Mouse (Mus musculus) lung, adult 2 months (tissue): Measurements from ENCODE around the gene Hsd17b7. TPM values are rescaled to one million over a fixed set of nuclear protein-coding genes. Genes with fewer than 3 reads are reported as not detected.
"Not testable (repeated sequence)": the region's sequence is repeated elsewhere in the genome, so short reads cannot be mapped to it uniquely, and the experiment has no call there.

Experiments used
- DNase-seq: peaks from one replicate; pipeline ENCODE4 v3.0.0; 2022
- H3K4me1 ChIP-seq: fragments of 200-500 bp; 2 replicates; pipeline ENCODE4 v1.6.1; 2011; ENCODE audit warnings: low read length; ENCODE audit not compliant: control insufficient read depth, insufficient read depth
- H3K4me3 ChIP-seq: fragments of 200-500 bp; replicated peaks from 2 replicates; pipeline ENCODE3; 2011; ENCODE audit warnings: low read depth, mild to moderate bottlenecking, control low read depth, low read length; ENCODE audit errors: extremely low read depth
- CTCF ChIP-seq: fragments of 200-500 bp; IDR thresholded peaks from 2 replicates; pipeline ENCODE4 v1.5.1; 2011; ENCODE audit warnings: mild to moderate bottlenecking, low read length, control low read depth; ENCODE audit not compliant: insufficient read depth
- POLR2A ChIP-seq: fragments of 200-500 bp; IDR thresholded peaks from 2 replicates; pipeline ENCODE4 v1.6.1; 2011; ENCODE audit warnings: low read depth, mild to moderate bottlenecking, control low read depth, low read length, borderline replicate concordance; ENCODE audit errors: extremely low read depth
- WGBS: fragments of 180-500 bp; shearing (Covaris S2); methylation state at CpG from one replicate; pipeline ENCODE4 v1.1.7; 2018; 5-methylcytosine and 5-hydroxymethylcytosine counted together
- polyA plus RNA-seq: library from polyadenylated mRNA; depleted of rRNA; stranded (reverse); fragments of >200 nt; gene quantifications from 2 replicates; pipeline ENCODE4 v1.2.3, GENCODE M21; 2012; rRNA removed

Hsd17b7 gene
- polyA plus RNA-seq: 5.0 and 8.8 TPM in 2 replicates

DNA sequence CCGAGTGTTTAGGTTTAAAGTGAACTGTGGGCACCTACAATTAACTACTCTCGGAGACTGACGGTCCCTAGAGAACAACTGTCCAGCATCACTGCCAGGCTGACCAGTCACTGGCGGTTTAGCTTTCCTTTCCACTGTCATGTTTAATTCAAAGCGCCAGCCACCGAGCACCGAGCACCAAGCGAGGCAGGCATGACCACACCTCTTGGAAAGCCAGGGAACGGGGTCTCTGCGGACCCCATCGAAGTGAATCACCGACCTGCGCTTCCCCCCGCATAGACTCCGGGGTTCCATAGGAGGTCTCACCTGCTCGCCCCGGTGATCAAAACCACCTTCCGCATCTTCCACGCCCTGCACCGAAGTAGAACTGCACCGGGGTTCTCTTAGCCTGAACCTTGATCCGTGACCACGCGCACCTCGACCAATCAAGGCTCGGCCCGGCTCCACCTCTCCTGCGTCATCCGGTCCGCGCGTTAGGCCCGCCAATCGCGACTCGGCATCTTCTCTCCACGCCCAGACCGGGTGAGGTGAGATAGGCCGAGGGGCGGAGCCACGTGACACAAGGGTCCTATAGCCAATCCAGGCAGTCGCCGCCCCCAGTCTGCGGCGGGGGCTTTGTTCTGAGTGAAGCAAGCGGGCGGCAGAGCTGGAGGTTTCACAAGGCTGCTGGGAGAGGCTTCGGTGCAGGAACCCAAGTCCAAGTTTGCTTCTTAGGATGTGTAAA lies at the start of gene Hsd17b7:
TSS of gene Hsd17b7 (minus strand) at position 450 of the 724 bp plus-strand sequence.
- H3K4me1 ChIP-seq: no peaks in the 10 kb centered on the region
- H3K4me3 ChIP-seq: peak within 1 kb of the TSS; percentile 79
- TF ChIP-seq POLR2A: peak; percentile 78; the same call in 1 of the 2 replicates
- TF ChIP-seq CTCF: no peak
- WGBS: 1% methylated on average over 48 of the region's 48 CpGs
- DNase-seq: peak; percentile 94

DNA sequence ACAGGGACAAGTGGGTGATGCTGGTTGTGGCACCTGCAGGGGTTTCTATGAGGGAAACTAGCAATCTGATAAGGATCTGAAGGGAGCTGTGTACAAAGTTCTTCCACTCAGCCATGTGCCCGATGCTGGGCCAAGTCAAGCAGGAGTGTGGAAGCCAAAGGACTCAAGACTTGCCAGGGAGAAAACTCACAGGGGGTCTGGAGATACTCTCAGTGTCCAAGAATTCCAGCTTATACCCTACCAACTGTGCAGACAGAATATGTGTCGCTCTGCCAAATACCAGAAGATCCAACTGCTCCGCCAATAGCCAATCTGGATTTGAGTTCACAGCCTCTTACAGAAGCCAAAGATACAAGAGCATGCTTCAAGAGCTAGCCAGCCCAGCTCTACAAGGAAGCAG lies 45.7 kb upstream of the Hsd17b7 start:
- Histone ChIP-seq H3K4me3 (no peak overlapping the region), H3K4me1 (peaks cover 3% of the 10 kb centered on the region)
- no peak for DNase-seq
- WGBS: 64% methylated on average over 3 of the region's 3 CpGs
- TF ChIP-seq CTCF (no peak), POLR2A (no peak)

DNA sequence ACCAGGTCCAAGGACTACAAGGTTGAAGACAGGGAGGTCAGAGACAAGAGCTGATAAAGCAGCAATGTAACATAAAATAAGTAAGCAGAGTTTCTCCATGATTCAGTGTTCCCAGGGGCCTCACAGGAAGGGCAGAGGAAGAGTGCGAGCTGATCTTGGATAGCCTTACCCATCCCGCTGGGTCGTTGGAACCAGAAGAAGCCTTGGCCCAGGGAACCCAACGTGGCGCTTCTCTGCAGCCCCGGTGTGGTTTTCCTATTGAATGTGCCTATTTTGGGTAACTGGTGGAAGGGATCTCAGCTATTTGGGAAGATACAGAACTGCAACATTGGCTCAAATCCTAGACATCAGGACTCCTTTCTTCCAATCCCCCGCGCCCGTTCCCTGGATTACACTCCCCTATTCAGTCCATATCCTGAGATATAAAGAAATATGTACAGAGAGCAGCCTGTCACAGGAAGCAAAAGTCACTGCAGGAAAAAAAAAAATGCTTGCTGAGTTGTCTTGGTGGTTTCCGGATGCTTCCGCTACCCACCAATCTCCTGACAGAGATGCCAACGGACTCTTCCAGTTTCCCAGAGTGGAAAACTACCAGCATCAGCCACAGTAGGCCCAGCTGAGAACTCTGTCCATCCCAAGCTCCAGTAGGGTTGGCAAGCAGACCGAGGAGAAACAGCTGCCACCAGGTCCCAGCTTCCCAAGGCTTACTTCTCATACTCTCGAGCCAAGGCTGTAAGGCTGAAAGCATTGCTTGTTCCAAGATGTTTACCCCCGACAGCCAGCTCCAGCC lies 41.9 kb upstream of the Hsd17b7 start:
- DNase-seq: peak; percentile 11
- WGBS: 66% methylated on average over 15 of the region's 15 CpGs
- H3K4me3 ChIP-seq: no peak overlapping the region
- H3K4me1 ChIP-seq: peaks cover 3% of the 10 kb centered on the region
- no peak for TF ChIP-seq CTCF
- no peak for TF ChIP-seq POLR2A

DNA sequence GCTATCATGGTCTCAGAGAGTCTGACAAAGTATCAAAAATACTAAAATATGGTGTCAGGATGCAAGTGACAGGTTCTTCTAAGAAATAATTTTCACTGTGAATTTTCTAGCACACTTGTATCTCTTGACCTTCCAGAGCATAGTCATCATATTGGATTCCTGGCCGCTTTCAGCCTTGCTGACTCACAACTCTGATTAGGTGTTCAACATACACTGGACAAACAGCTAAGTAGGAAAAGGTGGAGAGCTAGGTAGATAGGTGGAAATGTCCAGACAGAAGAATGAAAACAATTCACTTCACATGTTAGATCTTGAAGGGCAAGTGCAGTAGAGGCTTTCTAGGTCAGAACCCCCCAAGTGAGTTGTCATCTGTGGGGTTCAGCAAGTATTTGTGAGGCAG lies 40.3 kb upstream of the Hsd17b7 start:
- 67% methylated on average over 1 of the region's 1 CpGs for WGBS
- no peak for TF ChIP-seq POLR2A
- TF ChIP-seq CTCF: no peak
- DNase-seq: no peak
- Histone ChIP-seq H3K4me3 (no peak overlapping the region), H3K4me1 (peaks cover 3% of the 10 kb centered on the region)

DNA sequence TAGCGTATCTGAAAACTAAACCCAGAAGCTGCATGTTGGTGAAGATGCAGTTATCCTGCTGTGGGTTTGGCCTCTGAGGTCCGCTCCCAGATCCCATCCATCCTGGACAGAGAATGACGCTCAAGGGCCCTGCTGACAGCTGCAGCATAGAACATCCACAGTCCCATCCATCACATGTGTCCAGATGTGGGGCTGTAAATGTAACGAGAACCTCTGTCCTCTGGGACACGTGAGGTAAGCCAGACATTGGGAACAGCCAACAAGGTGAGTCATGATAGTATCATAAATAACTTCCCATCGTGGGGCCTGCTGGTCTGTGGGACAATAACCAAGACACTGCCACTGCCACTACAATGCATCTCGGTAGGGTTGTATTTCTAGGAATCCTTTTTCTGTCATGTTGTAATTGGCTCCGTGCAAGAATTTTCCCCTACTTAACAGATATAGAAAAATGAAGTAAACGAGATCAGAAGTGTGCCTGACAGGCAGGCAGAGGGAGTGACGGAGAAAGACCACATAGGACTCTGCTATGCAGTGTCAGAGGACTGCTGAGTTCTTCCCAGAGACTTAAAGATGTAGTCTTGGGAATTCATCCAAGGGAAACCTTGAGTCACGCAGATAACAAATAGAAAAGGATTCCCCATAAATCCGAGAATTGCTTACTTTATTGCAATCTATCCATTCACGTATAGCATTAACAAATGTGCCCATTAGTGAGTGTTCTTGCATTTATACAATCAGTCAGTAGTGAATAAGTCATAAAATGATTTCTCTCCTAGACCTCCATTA lies 39.6 kb upstream of the Hsd17b7 start:
- WGBS: 69% methylated on average over 13 of the region's 13 CpGs
- no peak for TF ChIP-seq CTCF
- no peak for TF ChIP-seq POLR2A
- Histone ChIP-seq H3K4me1 (peaks cover 3% of the 10 kb centered on the region), H3K4me3 (no peak overlapping the region)
- DNase-seq: no peak

DNA sequence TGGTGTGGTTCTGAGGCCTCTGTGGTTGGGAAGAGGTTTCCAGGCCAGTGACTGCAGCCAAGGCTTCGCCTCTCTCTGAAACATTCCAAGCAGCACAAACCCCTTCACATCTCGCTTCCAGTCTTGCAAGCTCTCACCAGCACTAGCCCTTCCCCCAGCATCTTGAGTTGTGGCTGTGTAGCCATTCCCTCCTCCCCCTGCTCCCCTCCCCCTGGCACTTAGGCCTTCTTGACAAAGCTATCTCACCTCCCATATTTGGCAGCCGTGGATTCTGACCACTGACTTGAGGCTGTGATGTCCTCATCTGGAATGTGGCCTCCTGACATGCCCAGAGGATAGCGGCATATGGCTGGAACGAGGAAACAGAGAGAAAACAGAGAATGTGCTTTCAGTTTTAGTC lies 37.5 kb upstream of the Hsd17b7 start:
- WGBS: 32% methylated on average over 5 of the region's 5 CpGs
- peaks cover 3% of the 10 kb centered on the region; the same call in 1 of the 2 replicates for H3K4me1 ChIP-seq
- no peak overlapping the region for H3K4me3 ChIP-seq
- no peak for TF ChIP-seq CTCF
- TF ChIP-seq POLR2A: no peak
- DNase-seq: peak; percentile 28

DNA sequence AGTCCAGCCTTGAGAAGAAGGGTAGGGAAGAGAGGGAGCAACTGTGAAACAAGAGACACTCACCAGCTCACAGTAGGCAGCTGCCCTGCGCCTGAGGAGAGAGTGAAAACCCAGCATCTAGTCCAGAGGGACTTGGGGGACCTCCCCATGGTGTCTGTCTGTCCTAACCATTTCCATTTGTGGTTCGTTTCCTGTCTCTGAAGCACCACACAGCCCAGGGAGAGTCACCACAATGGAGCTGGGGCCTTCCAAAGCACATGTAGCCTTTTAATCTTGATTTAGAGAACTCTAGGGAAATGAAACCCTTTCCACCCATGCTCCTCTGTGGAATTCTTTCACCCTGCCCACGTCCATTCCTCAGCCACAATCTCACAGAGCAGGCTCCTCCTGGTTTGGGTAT lies 36.3 kb upstream of the Hsd17b7 start:
- no peaks in the 10 kb centered on the region for H3K4me1 ChIP-seq
- no peak for DNase-seq
- 68% methylated on average over 3 of the region's 3 CpGs for WGBS
- H3K4me3 ChIP-seq: no peak overlapping the region
- TF ChIP-seq POLR2A: no peak
- TF ChIP-seq CTCF: no peak

DNA sequence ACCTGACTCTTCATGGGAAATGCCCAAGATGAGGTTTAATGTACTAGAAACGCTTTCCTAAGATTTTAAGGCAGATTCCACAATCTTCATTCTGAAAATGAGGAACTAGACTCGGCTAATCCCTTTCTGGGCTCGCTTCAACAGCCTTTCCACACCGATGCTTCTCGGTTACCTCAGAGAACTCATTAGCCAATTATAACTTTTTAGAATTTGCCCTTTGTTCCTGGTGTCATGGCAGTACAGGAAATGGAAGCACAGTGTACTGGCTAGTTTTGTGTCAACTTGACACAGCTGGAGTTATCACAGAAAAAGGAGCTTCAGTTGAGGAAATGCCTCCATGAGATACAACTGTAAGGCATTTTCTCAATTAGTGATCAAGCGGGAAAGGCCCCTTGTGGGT lies 24.9 kb upstream of the Hsd17b7 start:
- H3K4me3 ChIP-seq, DNase-seq: not testable (repeated sequence)
- 89% methylated on average over 6 of the region's 6 CpGs for WGBS

DNA sequence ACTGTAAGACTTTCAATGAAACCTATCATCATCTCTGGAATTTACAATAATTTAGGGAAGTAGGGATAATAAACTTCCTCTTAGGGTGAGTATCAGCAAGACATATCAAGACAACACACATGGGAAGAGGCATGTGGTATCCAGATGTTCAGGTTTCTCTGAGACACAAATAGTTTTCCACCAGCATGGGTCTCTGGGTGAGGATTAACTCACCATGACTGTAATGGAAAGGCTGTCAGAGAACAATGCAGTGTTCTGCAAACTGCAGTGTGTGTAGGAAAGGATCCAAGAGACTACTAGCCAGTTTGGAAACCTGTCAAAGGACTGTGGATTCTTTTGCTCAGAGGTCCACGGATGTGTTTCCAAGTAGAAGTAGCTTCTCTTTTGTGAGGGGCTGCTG lies 17.1 kb upstream of the Hsd17b7 start:
- 62% methylated on average over 1 of the region's 1 CpGs for WGBS
- TF ChIP-seq POLR2A: no peak
- no peak for TF ChIP-seq CTCF
- no peak for DNase-seq

More for the DNA sequence above, 24.9 kb upstream of the Hsd17b7 start:
- H3K4me1 ChIP-seq: not testable (repeated sequence)

More for the DNA sequence above, 17.1 kb upstream of the Hsd17b7 start:
- Histone ChIP-seq H3K4me3 (no peak overlapping the region), H3K4me1 (no peaks in the 10 kb centered on the region)
